Mouse (Mus musculus) CD8-positive naive resting alpha-beta T cell, adult 2 months (primary cell): Measurements from ENCODE around the gene Btbd35f18.
"Not testable (repeated sequence)": the region's sequence is repeated elsewhere in the genome, so short reads cannot be mapped to it uniquely, and the experiment has no call there.

Experiments
- DNase-seq, 2 experiments: peaks; one replicate each; pipeline ENCODE4 v3.0.0; 2022; ENCODE audit warnings: low read depth in 2 of 2, low spot score in 2 of 2

Btbd35f18 gene

DNA sequence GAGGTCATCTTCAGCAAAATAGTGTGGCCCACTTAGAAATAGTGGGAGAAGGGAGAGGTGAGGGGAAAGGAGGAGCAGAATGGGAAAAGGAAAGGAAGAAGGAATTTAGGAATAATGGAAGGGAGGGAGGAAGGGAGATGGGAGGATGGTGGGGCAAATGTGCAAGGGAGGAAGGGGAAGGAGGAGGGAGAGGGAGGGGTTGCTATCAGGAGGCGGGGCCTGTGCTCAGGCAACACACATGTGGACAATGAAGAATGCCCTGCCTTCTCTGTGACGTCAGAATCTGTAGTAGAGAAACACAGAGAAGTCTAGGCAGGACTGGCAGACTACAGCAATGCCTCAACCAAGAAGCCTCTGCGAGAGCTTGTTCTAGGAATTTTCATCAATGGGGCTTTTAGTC lies at the start of gene Btbd35f18:
Gene Btbd35f18 (plus strand): TSS at position 301 of the 400 bp plus-strand sequence.
- DNase-seq = not testable (repeated sequence)
